ENCODE assay signal across 8 mouse cellular contexts in genomic region chr10:94087367-94088077, GRCm38 (mm10). TPM values are rescaled to one million over a fixed set of nuclear protein-coding genes. Genes with fewer than 3 reads are reported as not detected.
A peak's percentile ranks its signal among the peaks of the same experiment; 100 is the strongest.
DNase-seq lines count a peak whose midpoint lies in the region; ATAC-seq lines count a peak whose summit lies in the region.

No protein-coding gene starts in this region.

- H3K4me1 ChIP-seq in hindbrain, embryonic 13.5 days (replicated peaks) = peaks cover 3% of the 10 kb centered on the region; the same call in 1 of the 2 replicates
- H3K4me1 ChIP-seq in lung, embryonic 16.5 days (replicated peaks; ENCODE audit: control insufficient read depth, insufficient read depth, low read length) = peaks cover 3% of the 10 kb centered on the region; the same call in 1 of the 2 replicates
- no peaks in the 10 kb centered on the region for H3K4me1 ChIP-seq in liver, embryonic 11.5 days (replicated peaks; ENCODE audit: control insufficient read depth, insufficient read depth, low read length)

- peak; percentile 96 for ATAC-seq in activated CD4-positive, CD25-positive, alpha-beta regulatory T cell, adult 4 months
- peak; percentile 65; the same call in 1 of the 2 replicates for ATAC-seq in hindbrain, embryonic 13.5 days (ENCODE audit: low FRiP score)
- peak; percentile 78 for ATAC-seq in lung, embryonic 16.5 days (ENCODE audit: low read depth)
- ATAC-seq in liver, embryonic 11.5 days (replicated peaks; ENCODE audit: low FRiP score) = no peak

- no peak overlapping the region for H3K4me3 ChIP-seq in hindbrain, embryonic 13.5 days
- H3K4me3 ChIP-seq in lung, embryonic 16.5 days (ENCODE audit: low read length) = no peak overlapping the region
- no peak overlapping the region for H3K4me3 ChIP-seq in liver, embryonic 11.5 days (ENCODE audit: low read depth, low read length)

- peaks cover 17% of the 10 kb centered on the region for H3K36me3 ChIP-seq in hindbrain, embryonic 13.5 days
- peaks cover 5% of the 10 kb centered on the region for H3K36me3 ChIP-seq in lung, embryonic 16.5 days (ENCODE audit: control insufficient read depth, insufficient read depth, low read length)
- H3K36me3 ChIP-seq in liver, embryonic 11.5 days (ENCODE audit: control insufficient read depth, insufficient read depth, low read length) = peaks cover 11% of the 10 kb centered on the region; the same call in 1 of the 2 replicates

- 19% methylated on average over 8 of the region's 11 CpGs for WGBS in hindbrain, embryonic 13.5 days
- 53% methylated on average over 9 of the region's 11 CpGs for WGBS in lung, embryonic 16.5 days
- WGBS in liver, embryonic 11.5 days = 83% methylated on average over 8 of the region's 11 CpGs

- H3K9me3 ChIP-seq in hindbrain, embryonic 13.5 days = peaks cover 3% of the 10 kb centered on the region
- peaks cover 3% of the 10 kb centered on the region; the same call in 1 of the 2 replicates for H3K9me3 ChIP-seq in lung, embryonic 16.5 days (ENCODE audit: control insufficient read depth, low read length)
- no peaks in the 10 kb centered on the region; the same call in 1 of the 2 replicates for H3K9me3 ChIP-seq in liver, embryonic 11.5 days (ENCODE audit: control insufficient read depth, low read length)

- DNase-seq in embryo, embryonic 10.5 days (ENCODE audit: low spot score) = peak; percentile 65
- no peak for DNase-seq in embryo, embryonic 10 days (ENCODE audit: low spot score)
- no peak for DNase-seq in gastrocnemius, postnatal 25 days
- DNase-seq in liver, embryonic 11.5 days (ENCODE audit: low spot score) = no peak
- DNase-seq in gastrocnemius, adult 18-20 months (ENCODE audit: low spot score) = no peak

- H3K4me2 ChIP-seq in hindbrain, embryonic 13.5 days = no peak overlapping the region
- H3K4me2 ChIP-seq in lung, embryonic 16.5 days (ENCODE audit: low read depth, low read length) = no peak overlapping the region
- no peak overlapping the region for H3K4me2 ChIP-seq in liver, embryonic 11.5 days

- peak overlapping the region; percentile 48; the same call in 1 of the 2 replicates for H3K27ac ChIP-seq in hindbrain, embryonic 13.5 days
- peak overlapping the region; percentile 21; the same call in 1 of the 2 replicates for H3K27ac ChIP-seq in lung, embryonic 16.5 days (ENCODE audit: low read length)
- no peak overlapping the region for H3K27ac ChIP-seq in liver, embryonic 11.5 days (ENCODE audit: low read depth, low read length)

- H3K9ac ChIP-seq in hindbrain, embryonic 13.5 days = no peak overlapping the region
- H3K9ac ChIP-seq in lung, embryonic 16.5 days (ENCODE audit: low read length) = no peak overlapping the region
- no peak overlapping the region for H3K9ac ChIP-seq in liver, embryonic 11.5 days (ENCODE audit: low read depth, low read length)

- H3K27me3 ChIP-seq in hindbrain, embryonic 13.5 days = no peaks in the 10 kb centered on the region
- H3K27me3 ChIP-seq in lung, embryonic 16.5 days (ENCODE audit: control insufficient read depth, insufficient read depth, low read depth, low read length) = no peaks in the 10 kb centered on the region
- H3K27me3 ChIP-seq in liver, embryonic 11.5 days (replicated peaks; ENCODE audit: control insufficient read depth, insufficient read depth, low read length) = no peaks in the 10 kb centered on the region

RNA-seq across cellular contexts. Expression of gene Fgd6, which starts 51.7 kb away (rescaled TPM):
- polyA plus RNA-seq in activated CD4-positive, CD25-positive, alpha-beta regulatory T cell, adult 4 months (2017; shearing (Covaris generic)) = 1 to 10 TPM; 1.1 to 1.2 TPM
- 3.0 TPM in 2 replicates for polyA plus RNA-seq in hindbrain, embryonic 13.5 days (2015; fragmentation: Nextera tagmentation; extraction: Ambion mirVana)
- 2.9 and 3.1 TPM in 2 replicates for polyA plus RNA-seq in lung, embryonic 16.5 days (2015; fragmentation: Nextera tagmentation; extraction: Ambion mirVana)
- 1 to 10 TPM; 2.0 to 2.7 TPM for total RNA-seq in gastrocnemius, postnatal 25 days (2021)
- polyA plus RNA-seq in liver, embryonic 11.5 days (2014; fragmentation: Nextera tagmentation; extraction: Ambion mirVana) = 5.5 and 6.4 TPM in 2 replicates
- total RNA-seq in gastrocnemius, adult 18-20 months (2021) = 1 to 10 TPM; 2.7 to 3.0 TPM

RNA-seq across cellular contexts. Expression of gene Vezt, which starts 51.9 kb away (rescaled TPM):
- polyA plus RNA-seq in activated CD4-positive, CD25-positive, alpha-beta regulatory T cell, adult 4 months (2017; shearing (Covaris generic)) = 10 to 100 TPM in 1 of 2 experiments, 1 to 10 TPM in 1; 6.1 to 15.1 TPM
- 65.4 and 66.1 TPM in 2 replicates for polyA plus RNA-seq in hindbrain, embryonic 13.5 days (2015; fragmentation: Nextera tagmentation; extraction: Ambion mirVana)
- polyA plus RNA-seq in lung, embryonic 16.5 days (2015; fragmentation: Nextera tagmentation; extraction: Ambion mirVana) = 25.9 and 27.3 TPM in 2 replicates
- 10 to 100 TPM; 27.6 to 28.8 TPM for total RNA-seq in gastrocnemius, postnatal 25 days (2021)
- 18.9 and 19.7 TPM in 2 replicates for polyA plus RNA-seq in liver, embryonic 11.5 days (2014; fragmentation: Nextera tagmentation; extraction: Ambion mirVana)
- 10 to 100 TPM; 54.1 to 59.7 TPM for total RNA-seq in gastrocnemius, adult 18-20 months (2021)
